Mouse (Mus musculus) T-helper 17 cell (primary cell): ENCODE results near the gene Lix1.

Experiments used
- in situ Hi-C, 2 experiments: fragments of 300-600 bp; cut with MboI, MseI; formaldehyde crosslinking; loops; 1 replicate in 1 of 2; 2 replicates in 1 of 2; pipeline ENCODE4 v1.15.1; 2025; ENCODE audit warnings: high pct_unique_total_duplicates in 2 of 2

The Lix1 gene

DNA sequence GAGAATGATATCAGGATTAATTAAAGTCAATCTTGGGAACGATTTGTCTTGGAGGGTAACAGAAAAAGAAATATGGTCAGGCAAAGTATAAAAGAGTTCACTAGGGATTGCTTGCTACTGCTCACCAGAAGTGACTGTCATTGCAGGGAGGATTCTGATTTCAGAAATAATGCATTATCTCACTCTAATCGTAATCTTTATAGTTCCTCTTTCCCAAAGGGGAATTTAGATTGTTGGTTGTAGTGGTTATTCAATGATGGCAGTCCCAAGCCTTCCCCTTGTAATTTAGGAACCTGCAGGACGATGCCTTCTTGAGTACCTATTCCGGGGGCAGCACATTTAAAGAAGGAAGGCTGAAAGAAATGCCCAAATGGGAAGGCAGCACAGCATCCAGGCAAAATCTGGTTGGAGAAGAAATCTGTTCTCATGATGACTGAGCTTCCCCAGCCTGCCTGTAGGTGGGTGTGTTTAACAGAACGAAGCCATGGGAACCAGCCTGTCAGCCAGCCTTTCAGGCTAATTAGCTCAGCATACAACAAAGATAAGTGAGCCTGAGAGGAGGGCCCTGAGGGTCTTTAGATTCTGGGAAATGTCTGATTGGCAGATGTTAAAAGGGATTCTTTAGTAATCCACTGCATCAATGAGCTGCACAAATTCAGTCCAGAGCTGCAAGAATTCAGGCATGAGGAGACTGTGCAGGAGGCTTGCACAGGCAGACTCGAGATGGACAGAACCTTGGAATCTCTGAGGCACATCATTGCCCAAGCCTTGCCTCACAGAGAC lies at the start of gene Lix1:
TSS of gene Lix1 (plus strand) at position 451 of the 783 bp plus-strand sequence.
- in situ Hi-C loops, result loop anchor here (5.0 kb wide), 3 partner anchors 190 to 335 kb away; no protein-coding TSS in a partner anchor

DNA sequence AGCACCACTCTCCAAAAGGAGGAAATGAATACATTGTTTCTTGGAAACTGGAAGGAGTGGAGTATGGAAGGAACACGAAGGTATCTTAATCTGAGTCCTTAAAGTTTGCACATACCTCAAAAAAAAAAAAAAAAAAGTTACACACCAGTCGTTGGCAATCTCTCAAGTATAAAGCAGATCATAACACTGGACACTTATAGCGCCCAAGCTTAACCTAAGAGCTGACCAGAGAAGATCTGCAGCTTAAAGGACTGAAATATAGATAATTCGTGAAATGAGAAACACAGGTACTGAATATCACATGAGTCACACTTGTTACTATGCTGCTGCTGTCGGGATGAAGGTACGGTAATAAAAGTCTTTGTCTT lies 28.9 kb upstream of the Lix1 start:
- in situ Hi-C loops, result loop anchor here (5.0 to 10.0 kb wide), 3 partner anchors 81 to 471 kb away; no protein-coding TSS in a partner anchor

DNA sequence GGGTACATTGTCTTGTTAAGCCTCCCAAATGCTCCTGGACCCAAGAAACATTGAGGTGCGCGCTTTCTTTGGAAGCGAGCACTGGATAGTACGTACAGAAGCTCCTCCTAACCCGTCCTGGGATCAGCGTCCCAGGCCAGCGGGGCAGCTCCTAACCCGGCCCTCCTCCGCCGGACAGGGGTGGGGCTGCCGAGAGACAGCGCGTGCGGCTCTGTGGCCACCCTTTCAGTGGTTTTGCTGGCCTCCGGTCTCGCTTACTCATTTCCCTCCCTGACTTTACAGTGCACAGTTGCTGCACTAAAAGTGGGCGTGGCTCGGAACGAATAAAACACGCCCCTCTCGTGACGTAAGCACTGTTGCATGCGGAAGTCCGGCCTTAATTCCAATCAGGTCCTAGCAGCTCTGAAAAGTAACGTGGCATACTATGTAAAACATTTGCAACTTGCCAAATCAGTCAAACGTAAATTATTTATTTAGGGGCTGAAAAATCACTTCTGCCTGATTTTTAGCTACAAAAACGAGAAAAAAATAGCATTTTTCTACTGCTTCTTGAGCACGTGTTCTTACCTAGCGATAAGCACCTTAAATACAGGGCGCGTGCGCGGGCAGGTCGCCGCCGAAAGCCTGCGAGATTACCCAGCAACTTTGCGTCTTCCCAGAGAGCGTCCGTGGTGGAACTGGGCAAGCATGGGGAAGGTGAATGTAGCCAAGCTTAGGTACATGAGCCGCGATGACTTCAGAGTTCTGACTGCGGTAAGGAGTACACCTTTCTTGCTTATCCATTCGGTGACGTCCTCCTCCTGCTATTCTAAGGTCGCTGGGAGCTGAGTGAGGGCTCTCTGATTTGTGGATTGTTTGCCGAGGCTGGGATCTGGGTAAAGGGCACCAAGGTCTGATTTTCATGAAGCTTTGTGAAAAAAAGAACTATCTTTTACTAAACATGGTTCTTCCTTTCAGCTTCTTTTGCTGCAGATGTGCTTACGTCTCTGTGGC lies 28.3 kb upstream of the Lix1 start, which contains the start of gene Riok2:
TSS of gene Riok2 (plus strand) at position 392 of the 993 bp plus-strand sequence.
- in situ Hi-C loops, result loop anchor here (5.0 to 10.0 kb wide), 3 partner anchors 82 to 471 kb away; no protein-coding TSS in a partner anchor

DNA sequence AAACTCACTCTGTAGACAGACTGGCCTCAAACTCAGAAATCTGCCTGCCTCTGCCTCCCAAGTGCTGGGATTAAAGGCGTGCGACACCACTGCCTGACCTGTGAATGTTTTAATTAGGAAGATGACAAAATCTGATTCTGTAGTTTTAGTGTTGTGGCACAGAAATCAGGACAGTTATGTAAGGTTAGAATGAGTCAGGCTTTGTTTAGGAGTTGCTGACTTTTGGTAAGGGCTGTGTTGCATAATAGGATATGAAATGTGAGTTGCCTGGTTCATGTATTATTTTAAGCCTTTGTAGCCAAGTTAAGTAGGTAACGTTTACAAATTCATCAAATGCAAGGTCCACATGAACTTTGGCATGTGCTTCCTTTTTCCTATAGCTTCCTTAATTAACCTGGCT lies 26.9 kb upstream of the Lix1 start:
- in situ Hi-C loops, result loop anchor here in 1 of 2 experiments (10.0 kb wide), 2 partner anchors 191 to 469 kb away; no protein-coding TSS in a partner anchor

DNA sequence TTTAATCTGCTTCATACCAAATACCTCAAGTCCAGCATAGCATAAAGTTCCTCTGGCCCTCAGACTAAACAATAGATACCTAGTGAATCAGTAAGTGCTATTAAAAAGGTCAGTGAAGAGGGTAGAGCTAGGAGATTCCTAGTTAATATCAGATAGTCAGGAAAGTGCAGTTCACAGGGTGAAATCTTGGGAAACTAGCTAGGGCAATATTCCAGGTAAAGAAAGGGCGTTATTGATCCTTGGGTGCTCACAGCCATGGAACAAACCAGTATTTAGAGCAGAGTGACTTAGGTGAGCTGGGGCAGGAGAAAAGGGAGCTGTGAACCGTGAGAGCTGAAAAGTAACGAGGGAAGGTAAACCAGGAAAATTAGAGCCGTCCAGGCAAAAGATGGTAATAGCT lies 18.8 kb upstream of the Lix1 start:
- in situ Hi-C loops, result loop anchor here in 1 of 2 experiments (10.0 kb wide), 1 partner anchor 371 kb away; no protein-coding TSS in a partner anchor

DNA sequence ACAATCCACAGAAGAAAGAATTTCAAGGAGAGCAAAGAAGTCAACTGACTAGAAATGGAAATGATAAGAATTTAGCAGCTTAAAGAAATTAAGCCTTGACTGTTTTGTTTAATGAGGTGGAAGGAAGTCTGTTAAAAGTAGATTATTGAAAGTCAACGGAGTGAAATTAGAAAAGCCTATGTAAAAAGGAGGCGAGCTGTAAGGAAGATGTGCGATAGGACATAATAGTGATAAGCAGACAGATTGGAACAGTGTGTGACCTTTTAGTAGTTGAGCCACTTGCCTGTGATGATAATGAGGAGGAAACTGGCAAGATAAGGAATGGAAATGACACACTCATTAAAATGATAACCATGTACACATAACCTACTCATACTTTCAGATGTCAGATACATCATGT lies 18.0 kb upstream of the Lix1 start:
- in situ Hi-C loops, result loop anchor here in 1 of 2 experiments (10.0 kb wide), 1 partner anchor 370 kb away; no protein-coding TSS in a partner anchor

DNA sequence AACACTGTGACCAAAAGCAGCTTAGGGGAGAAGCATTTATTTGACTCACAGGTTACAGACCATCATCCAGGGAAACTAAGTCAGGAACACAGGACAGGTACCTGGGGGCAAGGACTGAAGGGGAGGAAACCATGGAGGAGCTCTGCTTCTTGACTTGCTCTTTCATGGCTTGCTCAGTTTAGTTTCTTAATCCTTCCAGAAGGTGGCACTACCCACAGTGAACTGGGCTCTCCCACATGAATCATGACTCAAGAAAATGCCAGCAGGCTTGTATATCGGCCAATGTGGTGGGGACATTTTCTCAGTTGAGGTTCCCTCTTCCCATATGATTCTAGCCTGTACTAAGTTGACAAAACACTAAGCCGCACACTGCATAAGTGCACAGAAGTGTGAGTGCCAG lies 16.4 kb upstream of the Lix1 start:
- in situ Hi-C loops, result loop anchor here in 1 of 2 experiments (10.0 kb wide), 1 partner anchor 369 kb away; no protein-coding TSS in a partner anchor

DNA sequence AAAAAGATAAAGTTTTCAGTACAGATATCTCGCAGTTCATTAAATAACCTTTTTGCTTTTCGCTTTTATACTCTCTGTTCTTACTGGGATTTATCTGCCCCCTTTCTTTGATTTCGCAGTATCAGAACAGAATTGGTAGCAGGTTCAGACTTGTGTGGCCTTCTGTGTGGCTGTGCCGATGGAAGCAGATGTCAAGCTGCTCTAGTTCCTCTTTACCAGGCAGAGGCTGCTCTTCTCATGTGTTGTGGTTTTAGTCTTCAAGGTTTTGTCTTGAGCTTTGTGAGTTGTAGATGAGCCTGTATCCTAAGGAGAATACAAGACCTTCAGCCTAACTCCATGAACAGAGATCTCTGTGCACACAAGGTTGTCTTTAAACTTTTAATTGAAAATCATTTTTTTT lies 10.6 kb upstream of the Lix1 start:
- in situ Hi-C loops, result loop anchor here (5.0 to 10.0 kb wide), 2 partner anchors 183 to 255 kb away; no protein-coding TSS in a partner anchor

DNA sequence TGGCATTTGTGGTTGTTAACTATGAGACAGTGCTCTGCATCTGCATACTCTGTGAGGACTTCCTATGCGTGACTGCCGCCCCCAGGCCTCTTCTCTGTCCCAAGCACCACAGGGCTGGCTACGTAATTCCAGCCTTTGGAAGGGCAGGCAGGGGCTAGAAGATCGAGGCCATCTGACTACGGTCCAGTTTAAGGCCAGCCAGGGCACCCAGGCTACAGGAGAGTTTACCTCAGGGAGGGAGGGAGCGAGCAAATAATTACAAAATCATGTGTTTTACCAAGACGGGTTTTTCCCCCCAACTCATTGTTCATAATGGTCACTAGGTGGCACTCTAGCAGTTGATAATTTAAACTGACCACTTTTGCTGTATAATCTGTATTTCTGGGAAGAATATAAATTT lies 9.6 kb upstream of the Lix1 start:
- in situ Hi-C loops, result loop anchor here (5.0 to 10.0 kb wide), 2 partner anchors 182 to 254 kb away; no protein-coding TSS in a partner anchor

DNA sequence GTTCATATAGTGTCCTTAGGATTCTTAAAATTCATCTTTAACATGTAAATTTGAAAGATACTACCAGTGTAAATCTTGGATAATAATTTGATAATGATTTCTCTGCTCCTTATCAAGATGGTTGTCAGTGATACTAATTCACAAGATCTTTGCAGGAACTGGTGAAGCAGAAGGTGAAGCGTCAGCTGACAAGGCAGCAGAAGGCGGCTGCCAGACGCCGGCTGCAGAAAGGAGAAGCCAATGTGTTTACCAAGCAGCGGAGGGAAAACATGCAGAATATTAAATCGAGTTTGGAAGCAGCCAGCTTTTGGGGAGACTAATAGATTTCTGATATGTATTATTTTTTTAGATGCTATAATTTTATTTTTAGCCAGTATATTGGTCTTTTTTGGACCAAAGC lies 9.2 kb upstream of the Lix1 start:
- in situ Hi-C loops, result loop anchor here (5.0 to 10.0 kb wide), 2 partner anchors 182 to 254 kb away; no protein-coding TSS in a partner anchor

DNA sequence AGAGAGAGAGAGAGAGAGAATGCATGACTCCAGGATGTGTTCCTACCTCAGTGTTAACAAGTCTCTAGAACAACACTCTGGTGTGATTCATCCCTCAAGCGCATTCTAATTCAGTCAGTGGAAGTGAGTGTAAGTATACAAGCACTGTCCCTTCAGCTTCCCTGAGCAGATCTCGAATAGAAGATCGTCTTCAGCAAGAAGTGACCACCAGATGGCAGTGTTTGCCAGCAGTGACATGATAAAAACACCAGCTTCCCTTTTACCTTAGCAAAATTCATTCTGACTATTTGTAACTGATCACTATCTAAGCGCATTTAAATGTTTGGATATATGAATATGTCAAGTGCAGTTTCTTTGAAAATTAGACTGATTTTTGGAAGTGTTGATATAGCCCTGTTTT lies 8.1 kb upstream of the Lix1 start:
- in situ Hi-C loops, result loop anchor here (5.0 to 10.0 kb wide), 2 partner anchors 180 to 253 kb away; no protein-coding TSS in a partner anchor

DNA sequence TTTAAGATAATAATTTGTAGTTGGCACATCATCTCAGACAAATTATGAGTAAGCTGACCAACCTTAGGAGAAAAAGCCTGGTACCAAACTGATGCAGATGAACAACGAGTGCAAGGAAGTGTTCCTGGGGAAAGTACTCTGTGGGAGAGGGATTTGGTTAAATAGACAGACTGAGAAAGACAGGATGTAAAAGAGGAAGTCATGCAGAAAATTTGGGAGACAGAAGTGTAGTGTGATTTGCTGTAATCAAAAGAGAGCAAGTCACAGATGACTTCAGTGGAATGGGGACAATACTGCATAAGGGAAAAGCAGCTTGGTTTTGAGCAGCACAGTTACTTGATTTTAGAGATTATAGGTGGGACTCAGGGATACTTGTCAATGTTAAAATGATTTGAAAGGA lies 5.6 kb upstream of the Lix1 start:
- in situ Hi-C loops, result loop anchor here (5.0 to 10.0 kb wide), 2 partner anchors 115 to 178 kb away; no protein-coding TSS in a partner anchor

DNA sequence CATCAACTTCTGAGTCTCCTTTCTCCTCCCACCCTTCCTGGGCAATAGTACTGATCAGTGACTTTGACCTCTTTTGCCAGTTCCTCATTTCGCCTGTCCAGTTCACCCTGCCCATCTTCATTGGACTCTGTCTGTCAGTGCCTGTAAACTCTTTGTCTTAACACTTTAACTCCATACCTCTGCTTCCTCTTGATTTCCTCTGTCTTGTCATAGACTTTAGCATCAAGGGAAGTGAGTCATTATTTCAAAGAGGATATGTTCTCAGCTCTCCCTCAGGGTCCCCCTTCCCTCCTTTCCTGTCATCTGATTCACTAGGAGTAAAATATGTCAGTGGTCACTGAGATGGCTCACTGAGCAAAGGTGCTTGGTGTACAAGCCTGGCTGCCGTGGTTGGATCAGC lies 3.8 kb upstream of the Lix1 start:
- in situ Hi-C loops, result loop anchor here (5.0 to 10.0 kb wide), 2 partner anchors 114 to 176 kb away; no protein-coding TSS in a partner anchor

DNA sequence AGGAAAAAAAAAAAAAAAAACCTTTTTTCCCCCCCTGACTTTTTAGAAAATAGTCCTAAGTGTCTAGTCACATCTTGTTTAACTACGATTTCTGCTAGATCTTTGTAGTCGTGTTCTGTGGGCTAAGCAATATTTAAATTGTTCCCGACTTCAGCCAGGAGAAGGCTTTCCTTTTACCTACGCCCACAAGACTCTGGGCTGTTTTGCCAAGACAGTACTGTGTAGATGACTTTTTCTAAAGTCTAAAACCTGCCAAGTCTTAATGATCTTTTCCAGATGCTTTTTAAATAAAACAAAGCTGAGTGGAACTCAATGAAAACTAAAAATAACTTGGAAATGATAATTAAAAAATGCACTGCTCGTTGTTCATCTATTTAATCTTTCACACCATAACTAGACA lies 566 bp downstream of the Lix1 start:
- in situ Hi-C loops, result loop anchor here (5.0 kb wide), 3 partner anchors 189 to 334 kb away; no protein-coding TSS in a partner anchor

DNA sequence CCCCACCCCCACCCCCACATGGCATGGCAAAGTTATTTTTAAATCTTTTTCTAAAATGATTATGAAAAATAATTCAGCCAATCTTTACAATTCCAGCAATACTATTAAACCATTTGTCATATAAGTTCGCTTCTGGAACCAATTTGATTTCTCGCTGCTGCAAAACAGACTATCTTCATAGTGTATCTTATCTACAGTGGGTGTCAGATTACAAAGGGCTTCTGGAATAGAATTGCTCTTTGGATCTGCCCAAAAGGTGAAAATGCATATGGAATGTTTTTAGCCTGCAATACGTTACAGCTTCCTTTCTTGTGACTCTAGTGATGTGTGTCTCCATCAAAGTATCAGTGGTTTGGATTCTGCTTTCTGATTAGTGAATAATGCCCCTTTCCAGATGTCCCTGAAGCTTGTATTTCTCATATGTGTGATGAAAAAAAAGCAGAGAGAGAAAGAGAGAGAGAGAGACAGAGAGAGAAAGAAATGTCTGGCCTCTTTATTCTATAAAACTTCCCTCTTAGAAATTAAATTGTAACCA lies 1.2 kb downstream of the Lix1 start:
- in situ Hi-C loops, result loop anchor here (5.0 kb wide), 3 partner anchors 189 to 334 kb away; no protein-coding TSS in a partner anchor

DNA sequence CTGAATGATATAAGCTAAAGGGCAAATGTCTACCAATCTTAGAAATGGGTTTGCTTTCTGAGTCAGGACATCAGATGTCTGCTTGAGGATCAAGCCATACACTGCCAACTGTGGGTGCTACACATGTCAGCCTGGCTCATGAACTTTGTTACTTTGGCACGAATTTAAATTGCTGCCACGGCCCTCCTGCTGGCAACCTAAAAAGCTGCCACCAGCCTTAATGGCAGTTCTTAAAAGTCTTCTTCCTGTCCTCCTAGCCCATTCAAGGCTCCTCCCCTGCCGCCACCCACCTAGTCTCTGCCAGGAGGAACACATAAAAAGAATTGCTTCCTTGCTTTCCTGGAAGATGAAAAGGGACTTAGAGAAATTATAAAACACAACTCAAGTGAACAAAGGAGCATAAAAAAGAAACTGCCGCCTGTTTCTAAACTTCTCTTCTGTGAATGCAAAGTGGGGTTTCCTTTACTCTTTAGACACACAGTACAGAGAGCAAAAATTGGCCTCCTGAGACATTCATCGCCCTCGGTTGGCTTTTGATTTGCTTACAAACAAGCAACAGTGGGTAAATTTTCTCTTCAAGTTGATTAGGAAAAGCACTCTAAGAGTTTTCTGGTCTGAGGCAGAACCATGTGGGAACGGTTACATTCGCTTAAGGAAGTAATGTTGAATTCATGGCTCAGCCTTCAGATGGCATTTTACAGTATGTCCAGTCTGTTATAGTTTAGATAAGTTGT lies 2.5 kb downstream of the Lix1 start:
- in situ Hi-C loops, result loop anchor here (5.0 kb wide), 3 partner anchors 187 to 332 kb away; no protein-coding TSS in a partner anchor

DNA sequence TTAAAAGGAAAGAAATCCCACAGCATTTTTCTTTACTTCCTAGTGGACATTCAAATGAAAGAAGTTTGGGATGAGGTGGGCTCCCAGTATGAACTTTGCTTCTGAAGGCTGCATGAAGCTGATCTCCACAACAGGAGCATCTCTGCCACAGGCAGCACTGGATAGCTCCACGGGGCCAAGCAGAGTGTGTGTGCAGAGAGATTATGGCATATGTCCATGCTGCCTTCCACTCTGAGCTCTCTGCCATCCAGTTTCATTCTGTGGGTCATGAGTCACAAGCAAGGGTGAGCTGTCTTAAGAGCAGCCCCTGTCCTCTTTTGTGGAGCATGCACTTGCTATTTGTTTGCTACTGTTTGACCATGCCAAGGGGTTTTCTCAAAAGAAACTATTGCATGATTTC lies 3.1 kb downstream of the Lix1 start:
- in situ Hi-C loops, result no loop called here

DNA sequence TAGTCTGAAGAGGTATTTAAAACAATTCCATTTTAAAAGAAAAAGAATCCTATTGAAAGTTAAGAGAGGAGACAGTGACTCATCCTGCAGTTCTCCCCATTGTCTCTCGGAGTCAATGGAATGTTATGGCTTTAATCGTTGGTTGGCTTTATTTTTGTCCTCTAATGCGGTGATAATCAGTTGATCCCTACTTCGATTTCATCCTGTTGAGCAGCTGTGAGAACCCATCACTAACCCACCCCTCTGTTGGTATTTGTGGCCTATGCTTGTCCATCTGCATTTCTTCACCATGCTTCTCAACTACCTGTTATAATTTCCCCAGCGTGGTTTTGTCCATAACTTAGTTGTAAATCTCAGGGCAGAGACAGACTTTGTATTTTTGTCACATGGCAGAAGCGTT lies 5.7 kb downstream of the Lix1 start:
- in situ Hi-C loops, result no loop called here

DNA sequence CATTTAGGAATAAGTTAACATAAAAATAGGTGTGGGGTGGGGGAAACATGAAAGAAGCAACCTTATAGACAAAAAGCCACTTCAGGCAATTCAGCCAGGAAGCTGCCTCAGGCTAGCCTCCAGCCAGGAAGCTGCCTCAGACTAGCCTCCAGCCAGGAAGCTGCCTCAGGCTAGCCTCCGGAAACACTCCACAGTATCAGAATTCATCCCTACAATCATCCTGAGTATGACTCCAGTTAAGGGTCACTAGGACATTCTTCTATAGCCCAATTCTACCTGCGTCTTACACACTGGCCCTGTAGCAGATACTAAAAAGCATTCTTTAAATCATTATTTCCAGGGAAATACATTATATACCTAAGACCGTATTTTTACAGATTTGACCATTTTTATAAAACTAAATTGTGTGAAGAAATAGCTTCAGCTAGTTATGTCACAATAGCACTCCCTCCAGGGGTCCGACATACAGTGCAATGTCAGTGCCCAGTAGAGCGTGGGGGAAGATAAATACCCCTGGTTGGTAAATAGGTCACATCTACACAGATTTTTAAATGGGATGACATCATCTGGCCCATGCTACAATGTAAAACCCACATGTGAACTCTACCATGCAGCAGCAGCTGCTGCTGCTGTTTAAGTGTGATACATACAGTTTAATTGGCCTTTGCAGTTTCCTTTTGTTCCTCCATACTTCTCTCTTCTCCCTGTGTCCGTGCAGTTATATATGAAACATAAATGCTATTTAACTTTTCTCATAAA lies 6.4 kb downstream of the Lix1 start:
- in situ Hi-C loops, result no loop called here
